Mouse (Mus musculus): ENCODE data around the gene Ly6g6d.
"Not testable (repeated sequence)": the region's sequence is repeated elsewhere in the genome, so short reads cannot be mapped to it uniquely, and the experiment has no call there.

Ly6g6d gene

DNA sequence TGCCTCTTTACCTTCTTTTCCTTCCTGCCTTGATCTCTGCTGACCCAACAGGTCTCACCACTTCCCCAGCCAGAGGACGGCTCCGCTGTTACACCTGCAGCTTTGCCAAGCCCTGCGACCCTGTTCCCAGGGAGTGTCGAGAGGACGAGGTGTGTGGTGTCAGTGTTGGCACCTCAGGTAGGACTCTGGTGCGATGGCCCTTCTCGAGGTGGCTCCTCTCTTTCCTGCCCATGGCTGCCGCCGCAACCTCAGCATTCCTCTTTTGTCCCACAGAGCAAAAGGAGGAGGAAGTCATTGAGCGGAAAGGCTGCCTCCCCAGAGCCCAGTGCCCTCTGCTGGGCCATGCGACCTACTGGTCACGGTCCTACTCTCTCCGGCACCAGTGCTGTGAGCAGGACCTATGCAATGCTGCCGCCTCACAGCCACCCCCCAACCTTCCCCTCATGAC is at the start of gene Ly6g6d:
Gene Ly6g6d, minus strand, starts transcription at position 280 of the 448 bp plus-strand sequence.
- peak; percentile 44 for DNase-seq (ENCODE audit: low spot score)

GRCm38 (mm10) chr17:35127017-35127416 is 49.2 kb upstream of the Ly6g6d start:
- no peak for DNase-seq (ENCODE audit: low spot score)

DNA sequence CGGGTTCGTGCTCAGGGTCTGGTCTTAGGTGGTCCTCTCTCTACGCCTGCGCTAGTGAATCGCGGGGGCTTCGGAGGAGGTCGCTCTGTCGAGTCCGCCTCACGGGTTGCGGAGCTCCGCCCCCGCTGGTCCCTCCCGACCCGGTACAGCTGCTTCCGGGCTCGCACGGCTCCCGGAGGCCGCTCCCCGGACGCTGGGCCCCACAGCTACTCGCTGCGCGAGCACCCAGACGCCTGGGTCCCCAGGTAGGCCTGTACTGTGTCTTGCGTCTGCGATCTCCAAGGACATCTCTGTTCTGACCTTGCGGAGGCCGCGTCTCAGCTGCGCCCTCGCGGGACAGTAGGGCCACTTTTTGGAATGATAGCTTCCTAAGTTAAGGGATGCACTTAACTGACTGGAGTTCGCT is 48.3 kb upstream of the Ly6g6d start, which contains the start of gene D17H6S53E:
Gene D17H6S53E, plus strand, starts transcription at position 168 of the 406 bp plus-strand sequence.
- DNase-seq (ENCODE audit: low spot score): peak; percentile 70

DNA sequence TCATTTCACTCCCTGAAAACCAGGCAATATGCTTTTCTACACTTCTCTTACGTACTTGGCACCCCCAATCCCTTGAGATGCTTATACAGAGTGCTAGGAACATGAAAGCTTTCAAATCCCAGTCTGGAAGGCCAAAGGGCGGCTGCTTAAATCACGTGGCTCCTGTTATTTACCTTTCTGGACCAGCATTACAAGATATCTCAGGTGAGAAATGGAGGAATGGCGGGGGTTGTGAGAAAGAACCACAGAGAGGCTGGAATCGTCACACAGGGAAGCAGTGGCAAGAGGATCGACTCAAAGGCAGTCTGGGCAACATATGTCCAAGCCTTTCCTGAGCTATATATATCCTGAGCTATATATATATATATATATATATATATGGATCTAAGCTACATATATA is 47.7 kb upstream of the Ly6g6d start:
- no peak for DNase-seq (ENCODE audit: low spot score)

DNA sequence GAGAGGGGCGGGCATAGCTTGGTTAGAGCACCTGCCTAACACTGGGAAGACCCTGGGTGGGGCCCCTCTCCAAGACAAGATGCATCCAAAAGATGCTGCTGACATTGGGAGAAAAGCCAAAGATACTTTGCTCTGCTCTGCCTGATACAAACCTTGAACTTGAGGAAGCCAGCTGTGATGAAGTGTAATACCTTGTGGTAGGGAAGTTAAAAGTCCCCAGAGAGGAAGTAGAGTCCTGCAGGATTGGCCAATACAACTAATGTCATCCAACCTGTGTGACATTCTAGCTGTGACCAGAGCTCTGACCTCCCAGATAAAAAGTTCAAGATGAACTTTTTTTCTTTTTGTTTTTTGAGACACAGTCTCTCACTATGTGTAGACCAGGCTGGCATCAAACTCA is 47.2 kb upstream of the Ly6g6d start:
- no peak for DNase-seq (ENCODE audit: low spot score)

DNA sequence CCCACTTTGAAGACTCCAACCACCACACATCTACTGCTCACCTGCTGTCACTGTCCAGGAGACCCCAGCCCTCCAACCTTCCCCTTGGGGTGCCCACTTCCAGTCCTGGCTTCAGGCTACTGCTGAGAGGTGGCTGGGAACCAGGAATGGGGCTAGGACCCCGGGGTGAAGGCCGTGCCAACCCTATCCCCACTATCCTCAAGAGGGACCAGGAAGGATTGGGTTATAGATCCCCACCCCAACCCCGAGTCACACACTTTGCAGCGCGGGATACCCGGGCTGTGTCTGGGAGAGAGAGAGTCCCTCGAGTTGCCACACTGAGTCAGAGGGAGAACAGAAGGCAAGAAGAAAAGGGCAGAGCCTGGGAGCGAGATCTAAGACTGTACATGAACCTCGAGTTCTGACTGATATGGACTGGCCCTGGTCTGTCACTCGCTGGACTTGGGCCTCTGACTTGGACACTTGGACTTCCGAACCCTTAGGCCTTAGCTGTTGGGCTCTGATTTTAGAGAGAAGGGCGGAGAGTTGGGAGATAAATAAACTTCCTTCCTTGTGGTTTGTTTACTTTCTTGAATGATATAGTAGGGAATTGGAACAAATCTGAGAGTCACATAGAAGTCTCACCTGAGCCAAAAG is 46.5 kb upstream of the Ly6g6d start:
- DNase-seq (ENCODE audit: low spot score): not testable (repeated sequence)

- not testable (repeated sequence) for DNase-seq (ENCODE audit: low spot score)
These were observed 45.4 kb upstream of the Ly6g6d start for GRCm38 (mm10) chr17:35123287-35123686.

DNA sequence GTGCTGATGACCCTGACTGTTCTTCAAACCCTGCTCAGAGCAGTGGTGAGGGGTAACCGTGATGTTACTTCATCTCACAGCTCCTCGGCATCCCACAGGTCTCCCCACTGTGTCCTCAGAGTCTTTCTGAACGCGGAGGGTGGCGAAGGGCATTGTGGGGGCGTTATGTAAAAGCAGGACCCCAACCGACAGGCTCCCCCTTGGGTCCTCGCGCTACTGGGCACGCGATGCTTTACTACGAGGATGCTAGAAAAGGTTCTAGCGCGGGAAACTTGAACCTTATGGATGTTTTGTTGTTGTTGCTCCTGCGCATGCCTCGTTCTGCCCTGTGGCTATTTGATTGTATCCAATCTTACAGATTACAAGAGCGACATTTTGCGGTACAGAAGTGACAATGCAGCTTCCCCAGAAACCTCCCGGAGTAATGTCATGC is 44.0 kb upstream of the Ly6g6d start, which contains the start of gene Csnk2b:
Gene Csnk2b, minus strand, starts transcription at position 183 of the 433 bp plus-strand sequence.
- peak; percentile 31 for DNase-seq (ENCODE audit: low spot score)

- peak; percentile 95 for DNase-seq (ENCODE audit: low spot score)
These were observed 43.4 kb upstream of the Ly6g6d start, which contains the start of gene Gpank1 for GRCm38 (mm10) chr17:35121143-35121799. TSS of gene Gpank1 (plus strand) at chr17:35121455.

DNA sequence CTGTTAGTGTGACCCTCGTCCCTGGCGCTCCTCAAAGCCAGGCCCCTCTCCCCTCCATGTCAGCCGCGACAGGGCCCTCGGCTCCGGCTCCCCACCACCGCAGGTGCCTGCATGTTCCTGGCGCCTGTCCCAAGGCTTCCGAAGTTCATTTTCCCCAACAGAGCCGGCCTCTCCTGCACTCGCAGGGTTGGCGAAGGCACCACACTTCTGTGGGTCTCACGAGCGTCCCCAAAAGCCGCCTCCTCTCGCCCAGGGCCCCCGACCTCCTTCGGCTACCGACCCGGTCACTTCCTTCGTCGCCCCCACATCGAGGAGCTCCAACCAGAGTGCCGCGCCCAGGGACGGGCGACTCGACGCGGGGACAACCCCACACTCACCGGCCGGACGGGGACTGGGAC is 42.9 kb upstream of the Ly6g6d start:
- no peak for DNase-seq (ENCODE audit: low spot score)

DNA sequence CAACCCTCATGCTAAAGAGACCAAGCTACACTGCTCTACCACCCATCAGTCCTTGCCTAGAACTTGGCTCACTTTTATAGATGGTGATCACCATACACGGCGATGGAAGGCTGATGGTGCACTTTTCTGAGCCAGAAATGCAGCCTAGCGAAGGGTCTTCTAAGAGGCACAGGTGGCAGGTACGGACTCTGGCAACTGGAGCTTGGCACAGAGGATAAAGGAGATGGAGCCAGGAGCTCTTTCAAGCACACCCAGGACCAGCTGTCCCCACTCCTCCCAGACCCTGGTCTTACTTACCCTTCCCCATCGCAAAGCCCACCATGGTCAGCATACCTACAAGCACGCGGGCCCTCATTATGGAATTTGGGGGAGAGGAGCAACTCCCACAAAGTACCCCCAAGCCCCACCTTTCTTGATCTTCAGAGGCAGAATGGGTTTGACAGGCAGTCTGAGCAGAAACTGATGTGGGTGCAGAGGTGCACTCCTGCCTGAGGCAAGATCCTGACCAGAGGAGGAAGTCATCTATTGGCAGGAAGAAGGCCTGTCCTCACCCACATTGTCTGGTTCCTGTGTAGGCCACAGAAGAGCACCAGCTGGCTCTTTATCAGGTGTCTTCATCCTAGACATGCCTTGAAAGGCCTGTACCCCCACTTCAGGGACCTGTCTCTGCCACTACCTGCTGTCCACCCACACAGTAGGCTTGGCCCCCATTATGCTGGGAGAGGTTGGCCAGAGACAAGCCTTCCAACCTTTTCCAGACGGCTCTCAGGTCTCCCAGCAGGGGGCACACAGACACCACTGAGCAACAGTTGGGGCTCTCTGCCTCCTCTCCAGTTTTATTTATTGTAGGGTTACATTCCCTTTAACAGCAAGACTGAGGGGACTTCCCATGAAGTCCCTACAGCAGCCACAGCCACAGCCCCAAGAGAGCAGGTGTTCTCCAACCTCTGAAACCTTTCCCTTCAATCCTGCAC is 37.5 kb upstream of the Ly6g6d start, which contains the start of gene Ly6g5b:
Gene Ly6g5b, minus strand, starts transcription at position 383 of the 974 bp plus-strand sequence.
- DNase-seq (ENCODE audit: low spot score): no peak

- DNase-seq (ENCODE audit: low spot score): no peak
These were observed 33.9 kb upstream of the Ly6g6d start for GRCm38 (mm10) chr17:35111774-35112173.

DNA sequence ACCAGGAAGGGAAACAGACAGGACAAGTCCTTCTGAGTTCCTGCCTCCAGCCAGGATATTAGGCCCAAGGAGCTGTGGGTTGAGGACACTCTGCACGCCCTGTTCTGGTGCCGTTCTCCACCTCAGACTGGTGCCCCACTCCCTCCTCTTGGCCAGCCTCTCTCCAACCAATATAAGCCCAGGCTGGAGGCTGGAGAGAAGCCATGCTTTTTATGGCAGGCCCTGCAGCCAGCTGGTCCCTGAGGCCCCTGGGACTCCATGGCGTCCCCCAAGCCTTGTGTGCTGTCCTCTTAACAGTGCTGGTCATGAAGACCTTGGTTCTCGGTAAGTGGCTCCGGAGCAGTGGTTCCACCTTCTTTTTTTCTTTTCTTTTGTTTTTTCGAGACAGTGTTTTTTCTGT is 30.2 kb upstream of the Ly6g6d start, which contains the start of gene Ly6g5c:
Gene Ly6g5c, plus strand, starts transcription at position 183 of the 400 bp plus-strand sequence.
- no peak for DNase-seq (ENCODE audit: low spot score)

- no peak for DNase-seq (ENCODE audit: low spot score)
These were observed 28.7 kb upstream of the Ly6g6d start for GRCm38 (mm10) chr17:35106522-35106921.

DNA sequence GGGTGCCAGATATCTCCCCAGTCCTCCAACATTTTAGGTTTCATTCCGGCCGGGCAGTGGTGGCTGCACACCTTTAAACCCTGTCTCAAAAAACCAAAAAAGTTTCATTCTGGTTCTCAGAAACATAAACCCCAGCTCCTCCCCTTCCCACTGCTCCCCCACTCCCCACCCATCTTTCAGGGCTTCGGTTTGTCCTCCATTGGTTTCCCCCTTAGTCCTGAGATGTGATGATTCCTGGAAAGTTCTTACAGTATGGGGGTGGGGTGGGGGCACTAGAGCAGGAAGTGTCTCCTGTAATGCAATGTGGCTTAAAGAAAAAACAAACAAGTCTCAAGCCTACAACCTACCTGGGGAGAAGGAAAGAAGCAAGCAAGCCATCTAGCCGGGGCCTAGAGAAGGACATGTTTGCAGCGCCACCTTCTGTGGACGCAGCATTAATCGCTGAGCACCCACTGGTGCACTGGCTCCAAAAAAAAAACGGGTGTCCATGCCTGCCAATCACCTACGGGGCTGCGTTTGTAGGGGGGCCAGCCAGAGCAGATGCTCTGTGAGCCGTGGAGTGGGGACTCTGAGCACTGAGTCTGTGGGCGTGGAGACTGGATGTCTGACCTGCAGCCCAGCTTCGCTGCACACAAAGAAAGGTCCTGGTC is 28.0 kb upstream of the Ly6g6d start:
- DNase-seq (ENCODE audit: low spot score): no peak

DNA sequence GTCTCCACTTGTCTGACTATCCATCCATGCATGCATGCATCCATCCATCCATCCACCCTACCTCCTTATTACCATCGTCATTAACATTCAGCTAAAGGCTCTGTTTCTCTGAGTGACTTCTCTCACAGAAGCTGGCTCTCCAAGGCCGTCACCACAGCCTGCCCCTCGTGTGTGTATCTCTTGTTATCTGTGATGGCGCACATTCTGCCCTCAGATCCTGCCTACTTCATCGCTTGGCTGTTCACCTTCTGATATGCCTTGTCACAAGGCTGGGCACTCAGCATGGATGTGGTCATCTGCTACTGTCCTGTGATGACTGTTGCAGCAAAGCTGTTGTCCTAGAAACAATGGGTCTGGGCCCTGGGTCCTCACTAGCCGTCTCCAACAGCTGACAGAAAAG is 26.9 kb upstream of the Ly6g6d start:
- no peak for DNase-seq (ENCODE audit: low spot score)

- no peak for DNase-seq (ENCODE audit: low spot score)
These were observed 26.2 kb upstream of the Ly6g6d start for GRCm38 (mm10) chr17:35104079-35104478.

DNA sequence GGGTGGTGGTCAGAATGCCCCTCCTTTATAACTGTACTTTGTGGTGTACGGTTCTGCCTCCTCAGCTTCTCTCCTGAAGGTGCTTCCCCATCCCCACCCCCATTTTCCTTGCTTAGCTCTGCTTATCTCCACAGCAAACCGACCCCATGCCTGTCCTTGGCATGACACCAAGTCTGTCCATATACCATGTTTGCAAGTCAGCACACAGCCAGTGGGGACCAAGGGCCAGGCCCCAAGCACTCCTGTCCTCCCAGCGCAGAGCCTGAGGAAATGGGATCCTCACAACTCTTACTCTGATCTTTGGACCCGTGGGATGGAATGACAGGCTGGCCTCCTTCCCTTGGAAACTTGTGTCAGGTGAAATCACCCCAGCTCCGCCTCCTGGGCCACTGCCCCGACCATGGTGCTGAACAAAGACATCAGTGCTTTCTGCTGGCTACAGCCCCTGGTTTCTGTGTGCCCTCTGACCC is 25.4 kb upstream of the Ly6g6d start:
- no peak for DNase-seq (ENCODE audit: low spot score)

- DNase-seq (ENCODE audit: low spot score): no peak
These were observed 24.4 kb upstream of the Ly6g6d start for GRCm38 (mm10) chr17:35102299-35102698.

GRCm38 (mm10) chr17:35101161-35101560 is 23.3 kb upstream of the Ly6g6d start:
- DNase-seq (ENCODE audit: low spot score): no peak

DNA sequence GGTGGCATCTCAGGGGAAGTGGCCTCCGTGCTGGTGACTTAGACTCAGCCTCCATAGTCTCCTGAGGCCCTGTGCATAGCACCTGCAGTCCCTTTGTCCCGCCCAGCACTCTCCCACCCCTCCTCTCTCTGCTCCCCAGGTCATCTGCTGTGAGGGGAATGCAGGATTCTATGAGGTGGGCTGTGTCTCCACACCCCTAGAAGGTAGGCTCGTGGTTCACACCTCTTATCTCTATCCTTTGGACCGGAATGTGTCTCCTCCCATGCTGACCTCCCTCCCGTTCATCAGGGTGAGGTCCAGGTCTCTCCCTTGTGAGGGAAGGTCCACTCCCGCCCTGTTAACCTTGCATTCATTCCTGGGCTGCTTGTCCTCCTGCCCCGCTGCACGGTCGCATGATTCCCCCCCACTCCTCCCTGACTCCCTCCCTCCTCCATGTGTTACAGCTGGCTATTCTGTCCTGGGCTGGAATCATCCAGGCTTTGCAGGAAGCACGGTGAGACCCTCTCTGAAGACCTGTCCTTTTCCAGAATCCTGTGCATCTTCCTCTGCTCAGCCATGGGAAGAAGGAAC is 22.4 kb upstream of the Ly6g6d start:
- DNase-seq (ENCODE audit: low spot score): no peak
